Mouse (Mus musculus): ENCODE results near the gene Foxp1.

Gene Foxp1

DNA sequence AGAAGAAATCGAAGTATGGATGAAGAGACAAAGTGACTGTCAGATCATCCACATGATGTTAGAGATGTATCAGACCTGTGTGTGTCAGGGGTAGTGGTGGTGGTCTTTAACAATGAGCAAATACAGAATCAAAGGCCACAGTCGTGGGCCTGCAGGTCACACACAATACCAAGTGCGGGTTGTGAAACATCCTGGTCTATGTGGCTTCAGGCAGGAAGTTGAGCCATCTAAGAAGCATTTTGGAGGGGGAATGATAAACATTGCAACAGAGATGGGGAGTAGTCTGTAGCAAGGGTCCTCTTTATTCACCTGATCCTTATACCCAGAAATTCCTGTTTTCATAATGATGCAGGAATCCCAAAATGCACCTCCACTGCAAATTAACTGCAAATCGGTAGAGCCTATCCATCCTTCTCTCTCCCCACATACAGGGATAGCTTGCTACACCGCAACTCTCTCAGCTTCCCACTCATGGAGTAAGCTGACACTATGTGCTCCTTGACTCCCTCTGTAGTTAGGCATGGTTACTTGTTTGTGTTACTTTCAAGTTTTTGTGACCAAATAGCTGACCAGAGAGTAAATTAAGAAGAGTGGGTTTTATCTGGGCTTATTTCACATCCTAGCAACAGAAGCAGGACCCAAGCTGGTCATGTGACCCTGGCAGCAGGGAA lies 310.7 kb downstream of the Foxp1 start:
- DNase-seq (ENCODE audit: low read depth, low spot score), result no peak

DNA sequence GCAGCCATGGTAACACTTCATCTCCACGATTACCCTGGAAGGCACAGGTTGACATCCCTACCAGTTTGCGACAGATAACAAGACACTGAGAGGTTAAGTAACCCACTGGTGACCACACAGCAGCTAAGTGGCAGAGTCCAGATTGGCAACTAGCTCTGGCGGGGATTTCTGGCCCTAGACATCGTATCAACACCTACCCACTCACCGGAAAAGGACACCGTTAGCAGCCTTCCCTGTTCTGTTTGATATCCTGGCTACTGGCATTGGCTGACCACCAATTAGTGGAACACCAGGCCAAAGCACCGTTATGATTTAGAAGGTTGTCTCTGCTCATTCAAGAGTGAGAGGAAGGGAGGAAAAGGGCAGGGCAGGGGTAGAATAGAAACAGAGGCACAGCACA lies 312.4 kb downstream of the Foxp1 start:
- DNase-seq (ENCODE audit: low read depth, low spot score), result no peak

DNA sequence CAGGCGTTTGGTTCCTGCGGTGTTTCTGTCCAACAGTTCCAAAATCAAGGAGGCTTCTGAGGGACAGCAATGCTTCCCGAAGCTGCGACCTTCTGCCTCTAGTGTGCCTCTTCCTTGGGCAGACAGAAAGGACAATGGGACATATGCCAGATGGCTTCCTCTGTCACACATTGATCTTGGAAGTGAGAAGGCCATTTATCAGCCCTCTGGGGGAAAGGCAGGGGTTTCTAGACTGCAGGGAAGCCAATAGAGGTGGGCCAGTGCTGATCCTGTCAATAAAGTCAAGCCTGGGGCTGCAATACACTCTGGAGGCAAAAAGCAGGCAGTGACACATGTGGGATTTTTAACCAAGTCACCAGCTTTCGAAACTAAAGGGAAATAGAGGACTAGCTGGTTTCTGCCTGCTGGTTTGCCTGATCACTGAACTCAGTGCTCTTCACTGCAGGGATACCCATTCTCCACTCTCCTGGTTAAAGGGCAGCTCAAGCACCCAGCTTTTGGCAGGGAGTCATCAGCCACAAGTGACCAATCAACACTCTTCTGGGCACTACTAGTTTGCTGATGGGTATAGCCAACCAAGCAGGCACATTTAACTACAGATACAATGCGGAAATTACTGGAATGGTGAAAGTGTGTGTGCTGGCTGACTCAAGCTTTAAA lies 315.2 kb downstream of the Foxp1 start:
- no peak for DNase-seq (ENCODE audit: low read depth, low spot score)

GRCm38 (mm10) chr6:99206437-99206870 lies 316.1 kb downstream of the Foxp1 start:
- DNase-seq (ENCODE audit: low read depth, low spot score), result no peak

DNA sequence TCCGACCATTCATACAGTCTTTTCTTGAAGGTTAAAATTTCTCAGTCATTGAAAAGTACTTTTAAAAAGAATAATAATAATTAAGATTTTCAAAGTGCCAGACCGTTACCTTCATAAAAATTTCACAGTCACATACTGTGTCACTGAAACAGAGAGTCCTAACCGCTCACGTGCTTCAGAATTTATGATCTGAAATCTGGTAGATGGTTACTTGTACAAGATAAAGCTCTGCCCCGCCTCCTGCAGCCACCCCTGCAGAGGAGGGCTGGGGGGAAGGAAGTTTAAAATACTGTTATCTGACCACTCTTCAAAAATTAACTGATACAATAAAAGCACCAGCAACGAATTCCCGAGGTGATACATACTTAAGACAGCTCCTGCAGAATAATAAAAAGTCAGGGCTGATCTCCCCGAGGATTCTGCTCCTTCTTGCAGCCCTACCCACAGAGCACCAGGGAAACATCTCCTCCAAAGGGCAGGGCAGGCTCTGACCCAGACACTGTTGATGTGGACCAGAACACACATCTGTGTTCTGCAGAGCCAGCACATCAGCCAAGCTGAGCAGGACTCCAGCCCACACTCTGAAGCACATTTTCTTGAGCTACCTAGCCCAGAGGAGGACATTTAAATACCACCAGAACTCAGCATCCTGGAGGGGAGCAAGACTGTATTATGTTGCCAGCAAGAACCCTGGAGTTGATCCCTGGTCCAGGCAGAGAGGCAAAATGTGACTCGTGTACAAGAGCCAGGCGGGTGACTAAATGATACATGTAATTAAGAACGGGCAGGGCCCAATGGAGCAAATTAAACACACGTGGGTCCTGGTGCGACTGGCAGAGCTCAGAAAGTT lies 316.7 kb downstream of the Foxp1 start:
- no peak for DNase-seq (ENCODE audit: low read depth, low spot score)

GRCm38 (mm10) chr6:99204780-99205586 lies 317.5 kb downstream of the Foxp1 start:
- no peak for DNase-seq (ENCODE audit: low read depth, low spot score)

GRCm38 (mm10) chr6:99204052-99204779 lies 318.3 kb downstream of the Foxp1 start:
- no peak for DNase-seq (ENCODE audit: low read depth, low spot score)

DNA sequence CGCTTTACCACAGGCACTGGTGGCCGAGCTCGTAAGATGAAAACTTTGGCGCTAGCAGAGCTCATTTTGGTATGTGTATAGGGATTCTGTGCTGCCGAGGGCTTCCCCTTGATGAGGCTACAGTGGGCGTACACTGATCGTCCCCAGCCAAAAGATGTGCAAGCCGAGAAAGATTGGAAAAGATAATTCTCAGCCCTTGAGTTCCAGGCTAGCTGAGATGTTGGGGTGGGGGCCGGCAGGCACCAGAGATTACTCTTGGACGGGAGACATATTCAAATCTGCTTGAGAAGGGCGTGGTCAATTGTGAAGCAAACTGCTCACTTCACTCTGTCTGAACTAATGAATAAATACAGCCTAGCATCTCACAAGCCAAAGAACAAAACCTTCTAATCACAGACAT lies 319.3 kb downstream of the Foxp1 start:
- DNase-seq (ENCODE audit: low read depth, low spot score), result no peak

GRCm38 (mm10) chr6:99202781-99203180 lies 319.7 kb downstream of the Foxp1 start:
- no peak for DNase-seq (ENCODE audit: low read depth, low spot score)

- DNase-seq (ENCODE audit: low read depth, low spot score), result no peak
Measured at GRCm38 (mm10) chr6:99201271-99201705, 321.2 kb downstream of the Foxp1 start.

DNA sequence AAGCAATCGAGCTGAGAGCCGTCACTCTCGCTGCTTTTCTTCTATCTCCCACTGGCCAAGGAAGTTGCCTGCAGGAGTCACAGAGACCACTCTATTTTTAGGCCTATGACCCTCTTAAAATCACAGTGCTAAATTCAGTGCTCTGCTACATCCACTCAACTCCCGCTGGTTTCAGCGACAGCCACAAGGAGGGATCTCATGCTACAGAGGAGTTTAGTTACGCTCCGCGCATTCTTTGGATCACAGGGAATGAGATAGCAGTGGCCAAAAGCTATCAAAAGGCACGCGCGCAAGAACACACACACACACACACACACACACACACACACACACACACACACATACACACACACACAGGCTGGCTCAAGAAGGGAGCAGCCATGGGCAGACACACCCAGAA lies 321.9 kb downstream of the Foxp1 start:
- no peak for DNase-seq (ENCODE audit: low read depth, low spot score)

DNA sequence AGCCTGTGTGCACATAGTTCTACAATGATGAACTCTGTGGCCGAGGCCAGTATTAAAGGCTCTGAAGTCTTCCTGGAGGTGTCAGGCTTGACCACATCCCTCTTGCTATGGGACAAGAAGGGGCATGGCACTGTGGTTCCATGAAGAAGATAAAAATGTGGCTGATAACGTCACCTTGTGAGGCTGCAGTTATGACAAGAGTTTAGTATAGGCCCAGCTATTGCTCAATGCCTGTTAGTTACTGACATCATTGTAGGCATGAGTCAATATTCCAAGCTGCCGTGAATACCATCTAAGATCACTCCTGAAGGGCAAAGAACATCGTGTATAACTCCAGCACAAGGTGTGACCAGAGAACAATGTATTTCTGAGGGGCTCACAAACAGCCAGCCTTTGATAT lies 323.2 kb downstream of the Foxp1 start:
- no peak for DNase-seq (ENCODE audit: low read depth, low spot score)

DNA sequence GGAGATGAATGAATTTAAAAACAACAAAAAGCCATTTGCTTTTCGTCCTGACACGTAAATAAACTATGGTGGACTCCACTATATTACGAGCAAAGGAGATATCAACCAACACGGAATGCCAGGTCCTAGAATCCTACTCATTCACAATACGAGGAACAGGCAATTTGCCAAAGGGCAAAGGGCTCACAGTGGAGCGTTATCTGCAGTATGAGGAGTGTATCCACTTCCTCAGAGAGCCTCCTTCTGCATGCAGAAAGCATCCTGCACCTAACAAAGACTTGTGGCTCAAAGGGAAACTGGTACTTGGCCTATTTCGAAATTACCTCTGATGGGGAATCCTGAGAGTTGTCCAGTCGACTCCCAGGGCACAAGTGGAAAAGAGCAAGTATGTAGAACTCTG lies 328.8 kb downstream of the Foxp1 start:
- no peak for DNase-seq (ENCODE audit: low read depth, low spot score)

- DNase-seq (ENCODE audit: low read depth, low spot score), result peak; percentile 50
Measured at GRCm38 (mm10) chr6:99191636-99192137, 330.8 kb downstream of the Foxp1 start.

DNA sequence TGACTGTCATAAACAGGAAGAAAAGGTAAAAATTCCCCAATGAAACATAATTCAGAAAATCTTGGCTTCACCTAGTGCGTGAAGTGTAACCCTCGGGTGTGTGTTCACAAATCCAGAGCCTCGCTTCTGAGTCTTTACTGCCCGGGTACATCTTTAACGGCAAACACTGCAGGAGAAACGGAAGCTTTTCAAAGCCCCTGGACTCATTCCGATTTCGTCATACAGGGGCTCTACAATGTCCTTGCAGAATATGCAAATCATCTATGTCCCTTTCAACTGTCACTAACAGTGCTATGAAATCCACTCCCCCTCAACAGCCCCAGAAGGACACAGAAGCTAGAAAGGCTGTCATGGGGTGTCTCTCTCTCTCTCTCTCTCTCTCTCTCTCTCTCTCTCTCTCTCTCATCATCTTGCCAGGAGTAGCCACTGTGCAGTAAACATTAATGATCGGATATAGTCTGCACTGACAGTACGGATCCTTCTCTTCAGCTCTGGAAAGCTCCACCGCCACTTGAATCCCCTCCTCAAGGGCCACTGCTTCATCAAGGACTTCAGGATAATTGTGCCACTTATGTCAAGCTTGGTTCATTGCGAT lies 331.4 kb downstream of the Foxp1 start:
- DNase-seq (ENCODE audit: low read depth, low spot score), result no peak

DNA sequence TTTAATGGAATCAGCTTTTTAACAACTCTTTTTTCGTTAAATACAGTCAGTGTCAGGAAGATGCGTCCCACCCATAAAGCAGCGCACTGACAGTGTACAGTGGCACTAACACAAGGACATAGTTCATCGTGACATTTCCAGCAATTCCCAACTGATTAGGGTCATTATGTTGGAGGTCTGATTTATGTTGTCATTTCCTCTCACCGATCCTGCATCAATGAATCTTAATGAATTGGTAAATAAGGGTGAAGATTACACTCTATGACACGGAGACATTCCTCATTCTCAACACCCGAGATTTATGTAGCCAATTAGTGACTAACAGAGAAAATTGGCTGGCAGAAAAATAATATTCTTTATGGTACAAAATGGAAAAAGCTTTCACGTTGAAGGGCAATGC lies 332.6 kb downstream of the Foxp1 start:
- no peak for DNase-seq (ENCODE audit: low read depth, low spot score)

DNA sequence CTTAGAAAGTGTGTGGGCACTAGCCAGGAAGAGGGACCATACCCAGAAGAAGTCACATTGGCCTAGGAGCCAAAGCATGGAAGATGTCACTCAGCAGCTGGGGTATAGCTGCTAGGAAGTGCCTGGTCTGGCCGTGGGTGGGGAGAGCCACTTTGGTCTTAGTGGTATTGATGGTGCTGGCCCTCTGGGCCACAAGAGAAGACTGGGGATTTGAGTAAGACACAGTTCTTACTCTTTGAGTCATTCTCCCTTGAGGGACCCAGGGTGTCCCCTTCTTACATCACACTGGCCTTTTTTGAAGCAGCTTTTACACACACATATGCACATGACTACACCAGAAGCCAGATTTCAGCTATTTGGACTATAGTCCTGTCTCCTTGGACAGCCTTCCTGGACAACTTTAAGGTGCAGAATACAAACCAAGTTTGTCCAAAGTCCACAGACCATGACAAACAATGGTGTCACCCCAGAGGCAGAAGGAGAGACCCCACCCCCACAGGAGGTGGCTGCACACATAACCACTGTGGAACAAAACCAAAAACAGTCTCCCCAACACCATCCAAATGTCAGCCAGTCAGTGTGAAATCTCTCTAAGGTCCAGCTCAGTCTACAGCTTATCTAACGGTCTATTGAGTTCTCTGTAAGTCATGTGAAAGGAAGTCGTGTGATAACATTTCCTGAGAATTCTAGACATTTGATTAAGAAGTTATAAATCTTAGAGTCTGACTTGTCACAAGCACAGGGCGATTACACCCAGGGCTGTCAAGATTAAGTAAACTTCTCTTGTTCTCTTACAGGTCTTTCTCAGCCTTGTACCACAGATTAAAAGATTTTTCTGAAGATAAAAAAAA lies 333.9 kb downstream of the Foxp1 start:
- peak; percentile 41 for DNase-seq (ENCODE audit: low read depth, low spot score)

DNA sequence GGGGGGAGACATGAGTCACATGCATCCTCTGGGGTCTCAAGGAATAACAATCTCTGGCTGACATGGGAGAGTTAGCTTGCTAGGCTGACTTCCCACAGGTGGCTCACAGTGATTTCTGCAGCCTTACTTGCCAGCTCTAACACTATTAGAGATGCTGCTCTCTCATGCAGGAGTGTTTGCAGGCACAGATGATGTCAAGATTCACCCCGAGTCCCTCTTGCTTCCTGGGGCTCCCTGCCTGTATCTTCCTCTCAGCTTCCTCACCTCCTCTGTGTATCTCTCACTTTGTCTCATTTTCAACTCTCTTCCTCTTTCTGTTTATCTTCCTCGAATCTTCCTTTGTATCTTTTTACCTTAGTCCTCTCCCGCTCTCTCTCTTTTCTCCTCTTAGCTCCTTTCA lies 334.6 kb downstream of the Foxp1 start:
- no peak for DNase-seq (ENCODE audit: low read depth, low spot score)

GRCm38 (mm10) chr6:99187415-99187814 lies 335.1 kb downstream of the Foxp1 start:
- DNase-seq (ENCODE audit: low read depth, low spot score), result no peak

All from CD4-positive, CD25-positive, alpha-beta regulatory T cell, adult 2 months (primary cell).